Mouse (Mus musculus): Measurements from ENCODE around the gene Shoc2. TPM values are rescaled to one million over a fixed set of nuclear protein-coding genes. Genes with fewer than 3 reads are reported as not detected.
A peak's percentile ranks its signal among the peaks of the same experiment; 100 is the strongest.

The Shoc2 gene
- polyA plus RNA-seq, 1 experiment from 2014 or later = 46.1 TPM

GRCm38 (mm10) chr19:53971938-53972337 is 27.8 kb downstream of the Shoc2 start:
- H3K27me3 ChIP-seq (replicated peaks) = no peaks in the 10 kb centered on the region
- no peaks in the 10 kb centered on the region for H3K9me3 ChIP-seq (replicated peaks)
- no peak for ATAC-seq (ENCODE audit: insufficient number of reproducible peaks, low FRiP score)
- H3K36me3 ChIP-seq = peaks cover 6% of the 10 kb centered on the region
- peak overlapping the region; percentile 54; the same call in 1 of the 2 replicates for H3K27ac ChIP-seq (ENCODE audit: poor library complexity, severe bottlenecking)
- H3K4me3 ChIP-seq = no peak overlapping the region
- 0 out of 2 replicates have a peak, but pooled peaks cover 6% of the 10 kb centered on the region for H3K4me1 ChIP-seq (replicated peaks)
- H3K9ac ChIP-seq = no peak overlapping the region
- H3K4me2 ChIP-seq = no peak overlapping the region
- WGBS = 57% methylated on average over 7 of the region's 7 CpGs

- Histone ChIP-seq H3K36me3 (peaks cover 10% of the 10 kb centered on the region), H3K27ac (ENCODE audit: poor library complexity, severe bottlenecking) (no peak overlapping the region), H3K9me3 (replicated peaks) (no peaks in the 10 kb centered on the region), H3K4me3 (no peak overlapping the region), H3K4me1 (replicated peaks) (0 out of 2 replicates have a peak, but pooled peaks cover 6% of the 10 kb centered on the region), H3K9ac (no peak overlapping the region), H3K4me2 (no peak overlapping the region), H3K27me3 (replicated peaks) (no peaks in the 10 kb centered on the region)
- whole genome bisulfite sequencing = 57% methylated on average over 1 of the region's 1 CpGs
- no peak for ATAC-seq (ENCODE audit: insufficient number of reproducible peaks, low FRiP score)
These were observed 29.6 kb downstream of the Shoc2 start for GRCm38 (mm10) chr19:53973656-53974055.

- WGBS = 48% methylated on average over 3 of the region's 3 CpGs
- H3K4me1 ChIP-seq (replicated peaks) = peaks cover 5% of the 10 kb centered on the region
- H3K27ac ChIP-seq (ENCODE audit: poor library complexity, severe bottlenecking) = no peak overlapping the region
- H3K9me3 ChIP-seq (replicated peaks) = no peaks in the 10 kb centered on the region
- no peak for ATAC-seq (ENCODE audit: insufficient number of reproducible peaks, low FRiP score)
- no peak overlapping the region for H3K4me3 ChIP-seq
- no peaks in the 10 kb centered on the region for H3K27me3 ChIP-seq (replicated peaks)
- H3K4me2 ChIP-seq = no peak overlapping the region
- H3K36me3 ChIP-seq = peaks cover 5% of the 10 kb centered on the region
- H3K9ac ChIP-seq = no peak overlapping the region
These were observed 37.9 kb downstream of the Shoc2 start for GRCm38 (mm10) chr19:53982041-53982440.

GRCm38 (mm10) chr19:53983336-53983735 is 39.2 kb downstream of the Shoc2 start:
- Histone ChIP-seq H3K36me3 (peaks cover 12% of the 10 kb centered on the region), H3K27me3 (replicated peaks) (no peaks in the 10 kb centered on the region)

GRCm38 (mm10) chr19:53984628-53985027 is 40.5 kb downstream of the Shoc2 start:
- Histone ChIP-seq H3K9me3 (replicated peaks) (no peaks in the 10 kb centered on the region), H3K36me3 (peaks cover 13% of the 10 kb centered on the region), H3K27ac (ENCODE audit: poor library complexity, severe bottlenecking) (no peak overlapping the region), H3K4me2 (no peak overlapping the region), H3K4me1 (replicated peaks) (peaks cover 5% of the 10 kb centered on the region), H3K27me3 (replicated peaks) (no peaks in the 10 kb centered on the region), H3K4me3 (no peak overlapping the region), H3K9ac (no peak overlapping the region)
- 91% methylated on average over 3 of the region's 3 CpGs for WGBS
- ATAC-seq (ENCODE audit: insufficient number of reproducible peaks, low FRiP score) = no peak

More at GRCm38 (mm10) chr19:53983336-53983735, 39.2 kb downstream of the Shoc2 start:
- no peak for ATAC-seq (ENCODE audit: insufficient number of reproducible peaks, low FRiP score)
- H3K9ac ChIP-seq = no peak overlapping the region
- peaks cover 5% of the 10 kb centered on the region for H3K4me1 ChIP-seq (replicated peaks)
- H3K4me2 ChIP-seq = no peak overlapping the region
- H3K27ac ChIP-seq (ENCODE audit: poor library complexity, severe bottlenecking) = no peak overlapping the region
- 94% methylated on average over 1 of the region's 1 CpGs for WGBS
- no peak overlapping the region for H3K4me3 ChIP-seq
- no peaks in the 10 kb centered on the region for H3K9me3 ChIP-seq (replicated peaks)

GRCm38 (mm10) chr19:53990538-53990937 is 46.4 kb downstream of the Shoc2 start:
- Histone ChIP-seq H3K36me3 (peaks cover 20% of the 10 kb centered on the region), H3K27me3 (replicated peaks) (no peaks in the 10 kb centered on the region), H3K9ac (no peak overlapping the region), H3K4me1 (replicated peaks) (no peaks in the 10 kb centered on the region), H3K4me3 (no peak overlapping the region), H3K9me3 (replicated peaks) (no peaks in the 10 kb centered on the region), H3K4me2 (no peak overlapping the region), H3K27ac (ENCODE audit: poor library complexity, severe bottlenecking) (no peak overlapping the region)
- 93% methylated on average over 2 of the region's 2 CpGs for WGBS
- ATAC-seq (ENCODE audit: insufficient number of reproducible peaks, low FRiP score) = no peak

GRCm38 (mm10) chr19:53993860-53994259 is 49.8 kb downstream of the Shoc2 start:
- H3K4me1 ChIP-seq (replicated peaks) = no peaks in the 10 kb centered on the region
- no peak overlapping the region for H3K4me3 ChIP-seq
- H3K36me3 ChIP-seq = peaks cover 9% of the 10 kb centered on the region
- no peak for ATAC-seq (ENCODE audit: insufficient number of reproducible peaks, low FRiP score)
- 81% methylated on average over 3 of the region's 3 CpGs for WGBS
- H3K9ac ChIP-seq = no peak overlapping the region
- H3K27ac ChIP-seq (ENCODE audit: poor library complexity, severe bottlenecking) = no peak overlapping the region
- H3K9me3 ChIP-seq (replicated peaks) = no peaks in the 10 kb centered on the region
- H3K27me3 ChIP-seq (replicated peaks) = no peaks in the 10 kb centered on the region
- no peak overlapping the region for H3K4me2 ChIP-seq

GRCm38 (mm10) chr19:53994276-53994675 is 50.2 kb downstream of the Shoc2 start:
- 80% methylated on average over 1 of the region's 1 CpGs for WGBS

GRCm38 (mm10) chr19:54010973-54011372 is 66.9 kb downstream of the Shoc2 start:
- no peak overlapping the region for H3K9ac ChIP-seq
- H3K9me3 ChIP-seq (replicated peaks) = no peaks in the 10 kb centered on the region
- no peaks in the 10 kb centered on the region for H3K27me3 ChIP-seq (replicated peaks)
- H3K4me1 ChIP-seq (replicated peaks) = peaks cover 7% of the 10 kb centered on the region; the same call in 1 of the 2 replicates
- no peak overlapping the region for H3K27ac ChIP-seq (ENCODE audit: poor library complexity, severe bottlenecking)
- H3K4me2 ChIP-seq = no peak overlapping the region
- H3K4me3 ChIP-seq = no peak overlapping the region
- H3K36me3 ChIP-seq = 0 out of 2 replicates have a peak, but pooled peaks cover 3% of the 10 kb centered on the region
- ATAC-seq (ENCODE audit: insufficient number of reproducible peaks, low FRiP score) = no peak
- WGBS = 86% methylated on average over 4 of the region's 4 CpGs

More at GRCm38 (mm10) chr19:53994276-53994675, 50.2 kb downstream of the Shoc2 start:
- Histone ChIP-seq H3K27ac (ENCODE audit: poor library complexity, severe bottlenecking) (no peak overlapping the region), H3K27me3 (replicated peaks) (no peaks in the 10 kb centered on the region), H3K4me1 (replicated peaks) (no peaks in the 10 kb centered on the region), H3K9me3 (replicated peaks) (no peaks in the 10 kb centered on the region), H3K36me3 (peaks cover 7% of the 10 kb centered on the region; the same call in 1 of the 2 replicates), H3K9ac (no peak overlapping the region), H3K4me2 (no peak overlapping the region), H3K4me3 (no peak overlapping the region)
- ATAC-seq (ENCODE audit: insufficient number of reproducible peaks, low FRiP score) = no peak

GRCm38 (mm10) chr19:54014999-54015398 is 70.9 kb downstream of the Shoc2 start:
- H3K4me2 ChIP-seq = no peak overlapping the region
- peaks cover 5% of the 10 kb centered on the region; the same call in 1 of the 2 replicates for H3K4me1 ChIP-seq (replicated peaks)
- H3K4me3 ChIP-seq = no peak overlapping the region
- no peaks in the 10 kb centered on the region for H3K9me3 ChIP-seq (replicated peaks)
- no peaks in the 10 kb centered on the region for H3K27me3 ChIP-seq (replicated peaks)
- 0 out of 2 replicates have a peak, but pooled peaks cover 2% of the 10 kb centered on the region for H3K36me3 ChIP-seq
- 93% methylated on average over 5 of the region's 5 CpGs for WGBS
- no peak overlapping the region for H3K27ac ChIP-seq (ENCODE audit: poor library complexity, severe bottlenecking)
- H3K9ac ChIP-seq = no peak overlapping the region
- no peak for ATAC-seq (ENCODE audit: insufficient number of reproducible peaks, low FRiP score)

- ATAC-seq (ENCODE audit: insufficient number of reproducible peaks, low FRiP score) = no peak
- 91% methylated on average over 5 of the region's 5 CpGs for whole genome bisulfite sequencing
These were observed 71.4 kb downstream of the Shoc2 start for GRCm38 (mm10) chr19:54015503-54015902.

GRCm38 (mm10) chr19:54035100-54035499 is 91.0 kb downstream of the Shoc2 start:
- WGBS = 91% methylated on average over 6 of the region's 6 CpGs
- Histone ChIP-seq H3K36me3 (peaks cover 28% of the 10 kb centered on the region), H3K9me3 (replicated peaks) (no peaks in the 10 kb centered on the region), H3K27ac (ENCODE audit: poor library complexity, severe bottlenecking) (no peak overlapping the region), H3K27me3 (replicated peaks) (no peaks in the 10 kb centered on the region), H3K4me1 (replicated peaks) (0 out of 2 replicates have a peak, but pooled peaks cover under 1% of the 10 kb centered on the region), H3K9ac (no peak overlapping the region), H3K4me3 (no peak overlapping the region), H3K4me2 (no peak overlapping the region)
- no peak for ATAC-seq (ENCODE audit: insufficient number of reproducible peaks, low FRiP score)

More at GRCm38 (mm10) chr19:54015503-54015902, 71.4 kb downstream of the Shoc2 start:
- 0 out of 2 replicates have a peak, but pooled peaks cover 2% of the 10 kb centered on the region for H3K36me3 ChIP-seq
- no peak overlapping the region for H3K9ac ChIP-seq
- H3K4me2 ChIP-seq = no peak overlapping the region
- H3K27me3 ChIP-seq (replicated peaks) = no peaks in the 10 kb centered on the region
- H3K27ac ChIP-seq (ENCODE audit: poor library complexity, severe bottlenecking) = no peak overlapping the region
- H3K4me3 ChIP-seq = no peak overlapping the region
- H3K4me1 ChIP-seq (replicated peaks) = 0 out of 2 replicates have a peak, but pooled peaks cover 5% of the 10 kb centered on the region
- H3K9me3 ChIP-seq (replicated peaks) = no peaks in the 10 kb centered on the region

Measured in heart, embryonic 12.5 days (tissue).